Mouse (Mus musculus): Measurements from ENCODE around the gene Syce2. TPM values are rescaled to one million over a fixed set of nuclear protein-coding genes. Genes with fewer than 3 reads are reported as not detected.

Syce2 gene
- total and polyA plus RNA-seq, 3 experiments: 0.54 TPM; not detected in 2

GRCm38 (mm10) chr8:84921596-84921995 is 49.7 kb downstream of the Syce2 start:
- Histone ChIP-seq H3K4me1 (ENCODE audit: control insufficient read depth in 1 of 2, insufficient read depth in 2 of 2) (peaks cover 0 to 3% of the 10 kb centered on the region in 2 experiments; a peak in 1 of 4 replicates), H3K27ac (ENCODE audit: insufficient read depth, low read depth) (no peak overlapping the region), H3K27me3 (replicated peaks) (peaks cover 2% of the 10 kb centered on the region), H3K9ac (ENCODE audit: insufficient read depth, low read depth) (no peak overlapping the region), H3K79me2 (replicated peaks; ENCODE audit: control insufficient read depth, extremely low read depth, insufficient read depth, poor library complexity, severe bottlenecking) (no peaks in the 10 kb centered on the region), H3K9me3 (replicated peaks; ENCODE audit: low read length) (no peaks in the 10 kb centered on the region), H3K4me3 (replicated peaks in 1 of 3; ENCODE audit: low read depth in 2 of 3, low read length in 2 of 3, poor library complexity in 1 of 3) (no peak overlapping the region), H3K4me2 (ENCODE audit: insufficient read depth, low read depth, poor library complexity, severe bottlenecking) (no peak overlapping the region), H3K36me3 (replicated peaks in 1 of 2; ENCODE audit: control insufficient read depth in 1 of 2, insufficient read depth in 1 of 2, low read length in 1 of 2) (peaks cover 0 to 6% of the 10 kb centered on the region in 2 experiments)
- dilution Hi-C loops (cut with MboI; ENCODE audit: extremely low pct_ligation_motif_present, extremely low pct_unique_long_range_greater_than_20kb, low sequenced_read_pairs): no loop called here
- TF ChIP-seq HCFC1 (IDR thresholded peaks at IDR 0.05; ENCODE audit: low read depth, low read length) (no peak), ELF1 (IDR thresholded peaks at IDR 0.05; ENCODE audit: low read depth, low read length) (no peak), CHD2 (IDR thresholded peaks at IDR 0.05; ENCODE audit: low read length) (no peak), PAX5 (IDR thresholded peaks at IDR 0.05; ENCODE audit: low read length) (no peak), TBP (conservative IDR thresholded peaks at IDR 0.05; ENCODE audit: low read depth, low read length) (no peak), IRF4 (IDR thresholded peaks at IDR 0.05; ENCODE audit: low read depth, low read length) (no peak), MAFK (IDR thresholded peaks at IDR 0.05; ENCODE audit: insufficient replicate concordance, low read length) (no peak), RCOR1 (conservative IDR thresholded peaks at IDR 0.05; ENCODE audit: low read depth, low read length) (no peak), JUND (conservative IDR thresholded peaks at IDR 0.05; ENCODE audit: low read depth, low read length) (no peak), ETS1 (conservative IDR thresholded peaks at IDR 0.05; ENCODE audit: low read depth, low read length) (no peak), EP300 (IDR thresholded peaks at IDR 0.05; ENCODE audit: low read length) (no peak), ZMIZ1 (IDR thresholded peaks at IDR 0.05; ENCODE audit: low read depth, low read length) (no peak), USF1 (IDR thresholded peaks at IDR 0.05; ENCODE audit: low read depth, low read length) (no peak), ZC3H11A (IDR thresholded peaks at IDR 0.05; ENCODE audit: low read depth, low read length) (no peak), MYC (IDR thresholded peaks at IDR 0.05; ENCODE audit: low read depth, low read length) (no peak), NELFE (IDR thresholded peaks at IDR 0.05; ENCODE audit: low read depth, low read length) (no peak), JUN (IDR thresholded peaks at IDR 0.05; ENCODE audit: insufficient read depth, low read depth, low read length) (no peak)
- DNase-seq (ENCODE audit: extremely low read depth): no peak
- in situ Hi-C loops (cut with MboI; ENCODE audit: low pct_ligation_motif_present, low pct_unique_long_range_greater_than_20kb, low sequenced_read_pairs): no loop called here

GRCm38 (mm10) chr8:84925557-84925956 is 53.6 kb downstream of the Syce2 start:
- H3K4me1 ChIP-seq (ENCODE audit: control insufficient read depth in 1 of 2, insufficient read depth in 2 of 2): peaks cover 5 to 6% of the 10 kb centered on the region in 2 experiments; a peak in 3 of 4 replicates
- H3K9ac ChIP-seq (ENCODE audit: insufficient read depth, low read depth): no peak overlapping the region
- H3K9me3 ChIP-seq (replicated peaks; ENCODE audit: low read length): no peaks in the 10 kb centered on the region
- peaks cover 21% of the 10 kb centered on the region for H3K27me3 ChIP-seq (replicated peaks)
- dilution Hi-C loops (cut with MboI; ENCODE audit: extremely low pct_ligation_motif_present, extremely low pct_unique_long_range_greater_than_20kb, low sequenced_read_pairs) (no loop called here), in situ Hi-C loops (cut with MboI; ENCODE audit: low pct_ligation_motif_present, low pct_unique_long_range_greater_than_20kb, low sequenced_read_pairs) (no loop called here)
- no peak overlapping the region for H3K27ac ChIP-seq (ENCODE audit: insufficient read depth, low read depth)
- H3K36me3 ChIP-seq (replicated peaks in 1 of 2; ENCODE audit: control insufficient read depth in 1 of 2, insufficient read depth in 1 of 2, low read length in 1 of 2): peaks cover 0 to 2% of the 10 kb centered on the region in 2 experiments
- no peak overlapping the region for H3K4me2 ChIP-seq (ENCODE audit: insufficient read depth, low read depth, poor library complexity, severe bottlenecking)
- no peak for DNase-seq (ENCODE audit: extremely low read depth)
- no peaks in the 10 kb centered on the region for H3K79me2 ChIP-seq (replicated peaks; ENCODE audit: control insufficient read depth, extremely low read depth, insufficient read depth, poor library complexity, severe bottlenecking)
- TF ChIP-seq JUN (IDR thresholded peaks at IDR 0.05; ENCODE audit: insufficient read depth, low read depth, low read length) (no peak), EP300 (IDR thresholded peaks at IDR 0.05; ENCODE audit: low read length) (no peak), MYC (IDR thresholded peaks at IDR 0.05; ENCODE audit: low read depth, low read length) (no peak), UBTF (IDR thresholded peaks at IDR 0.05; ENCODE audit: low read depth, low read length) (no peak), MEF2A (IDR thresholded peaks at IDR 0.05; ENCODE audit: borderline replicate concordance, low read depth, low read length) (no peak), BHLHE40 (IDR thresholded peaks at IDR 0.05; ENCODE audit: low read depth, low read length) (no peak), TBP (conservative IDR thresholded peaks at IDR 0.05; ENCODE audit: low read depth, low read length) (no peak), HCFC1 (IDR thresholded peaks at IDR 0.05; ENCODE audit: low read depth, low read length) (no peak), TCF12 (IDR thresholded peaks at IDR 0.05; ENCODE audit: low read depth, low read length) (no peak), NRF1 (IDR thresholded peaks at IDR 0.05; ENCODE audit: low read depth, low read length) (no peak), ELF1 (IDR thresholded peaks at IDR 0.05; ENCODE audit: low read depth, low read length) (no peak)
- no peak overlapping the region for H3K4me3 ChIP-seq (replicated peaks in 1 of 3; ENCODE audit: low read depth in 2 of 3, low read length in 2 of 3, poor library complexity in 1 of 3)

Measured in CH12.LX (cell line).